Comparison of ENCODE assay signal across 11 mouse cellular contexts in genomic region chr1:134217028-134217481, GRCm38 (mm10). TPM values are rescaled to one million over a fixed set of nuclear protein-coding genes. Genes with fewer than 3 reads are reported as not detected.
A peak's percentile ranks its signal among the peaks of the same experiment; 100 is the strongest.
DNase-seq lines count a peak whose midpoint lies in the region; ATAC-seq and TF ChIP-seq lines count a peak whose summit lies in the region.
"Had no signal": no experiment of that assay in that cellular context is flagged by ENCODE, and none has a peak within 500 bp of the region (broad histone marks: within the 10 kb centered on the region; RNA-seq: fewer than 3 reads in every experiment).

No protein-coding gene starts in this region.

- no peak overlapping the region for H3K4me3 ChIP-seq in liver, adult 2 months (ENCODE audit: insufficient read depth, low read depth, low read length)
- H3K4me3 ChIP-seq in liver, embryonic 12.5 days, result no peak overlapping the region
- H3K4me3 ChIP-seq in intestine, embryonic 15.5 days (replicated peaks), result no peak overlapping the region
- H3K4me3 ChIP-seq in thymus, adult 2 months (ENCODE audit: control insufficient read depth, insufficient read depth, low read length), result no peak overlapping the region
- H3K4me3 ChIP-seq in hindbrain, embryonic 11.5 days (ENCODE audit: low read depth, low read length), result no peak overlapping the region
- H3K4me3 ChIP-seq: liver, embryonic 15.5 days had no signal

- H3K9ac ChIP-seq in liver, adult 2 months (ENCODE audit: low read depth, low read length), result peak overlapping the region; percentile 0; the same call in 1 of the 2 replicates
- no peak overlapping the region for H3K9ac ChIP-seq in liver, embryonic 12.5 days
- H3K9ac ChIP-seq in intestine, embryonic 15.5 days, result no peak overlapping the region
- no peak overlapping the region for H3K9ac ChIP-seq in hindbrain, embryonic 11.5 days (ENCODE audit: low read depth, low read length)
- H3K9ac ChIP-seq: liver, embryonic 15.5 days had no signal

- no peak overlapping the region; the same call in 1 of the 2 replicates for H3K27ac ChIP-seq in liver, adult 2 months (replicated peaks; ENCODE audit: insufficient read depth, low read depth, low read length)
- H3K27ac ChIP-seq in liver, embryonic 12.5 days, result no peak overlapping the region
- peak overlapping the region; percentile 71 for H3K27ac ChIP-seq in intestine, embryonic 15.5 days
- H3K27ac ChIP-seq in thymus, adult 2 months (ENCODE audit: control insufficient read depth, insufficient read depth, low read length), result no peak overlapping the region
- no peak overlapping the region for H3K27ac ChIP-seq in hindbrain, embryonic 11.5 days (ENCODE audit: low read depth, low read length)
- H3K27ac ChIP-seq: liver, embryonic 15.5 days had no signal

- H3K4me1 ChIP-seq in liver, adult 2 months (ENCODE audit: control insufficient read depth, insufficient read depth, low read length), result peaks cover 19% of the 10 kb centered on the region
- peaks cover 34% of the 10 kb centered on the region for H3K4me1 ChIP-seq in liver, embryonic 12.5 days
- H3K4me1 ChIP-seq in intestine, embryonic 15.5 days (replicated peaks), result peaks cover 18% of the 10 kb centered on the region
- no peaks in the 10 kb centered on the region for H3K4me1 ChIP-seq in thymus, adult 2 months (replicated peaks; ENCODE audit: control insufficient read depth, insufficient read depth, low read length)
- 0 out of 2 replicates have a peak, but pooled peaks cover 3% of the 10 kb centered on the region for H3K4me1 ChIP-seq in hindbrain, embryonic 11.5 days (replicated peaks; ENCODE audit: control insufficient read depth, insufficient read depth, low read length)

- H3K9me3 ChIP-seq in liver, embryonic 12.5 days (replicated peaks), result no peaks in the 10 kb centered on the region
- no peaks in the 10 kb centered on the region for H3K9me3 ChIP-seq in intestine, embryonic 15.5 days
- H3K9me3 ChIP-seq in hindbrain, embryonic 11.5 days (ENCODE audit: control insufficient read depth, low read length), result no peaks in the 10 kb centered on the region
- H3K9me3 ChIP-seq: liver, embryonic 15.5 days had no signal

- H3K79me2 ChIP-seq in liver, adult 2 months (ENCODE audit: control insufficient read depth, insufficient read depth, low read length), result no peaks in the 10 kb centered on the region

- no peak for TF ChIP-seq POLR2A in liver, adult 2 months (IDR thresholded peaks at IDR 0.05; ENCODE audit: extremely low read depth, insufficient read depth, low read length)
- no peak for TF ChIP-seq POLR2A in thymus, adult 2 months (IDR thresholded peaks at IDR 0.05; ENCODE audit: control insufficient read depth, extremely low read depth, insufficient read depth, low read length, poor library complexity)

- no peaks in the 10 kb centered on the region for H3K27me3 ChIP-seq in liver, adult 2 months (ENCODE audit: control insufficient read depth, insufficient read depth, low read length)
- peaks cover 42% of the 10 kb centered on the region for H3K27me3 ChIP-seq in liver, embryonic 12.5 days (replicated peaks)
- H3K27me3 ChIP-seq in intestine, embryonic 15.5 days (replicated peaks), result no peaks in the 10 kb centered on the region
- no peaks in the 10 kb centered on the region for H3K27me3 ChIP-seq in thymus, adult 2 months (ENCODE audit: control insufficient read depth, insufficient read depth, low read length)
- H3K27me3 ChIP-seq in hindbrain, embryonic 11.5 days (ENCODE audit: control insufficient read depth, insufficient read depth, low read length), result no peaks in the 10 kb centered on the region
- H3K27me3 ChIP-seq: liver, embryonic 15.5 days had no signal

- ATAC-seq in liver, embryonic 12.5 days, result no peak
- ATAC-seq in intestine, embryonic 15.5 days, result peak; percentile 83
- ATAC-seq in hindbrain, embryonic 11.5 days (ENCODE audit: low FRiP score), result no peak

- WGBS in liver, adult 2 months, result 19% methylated on average over 12 of the region's 12 CpGs
- 52% methylated on average over 12 of the region's 12 CpGs for WGBS in liver, embryonic 12.5 days (ENCODE audit: insufficient replicate concordance)
- WGBS in intestine, embryonic 15.5 days, result 36% methylated on average over 12 of the region's 12 CpGs
- WGBS in thymus, adult 2 months, result 79% methylated on average over 12 of the region's 12 CpGs
- 81% methylated on average over 12 of the region's 12 CpGs for WGBS in hindbrain, embryonic 11.5 days

- peak; percentile 62 for DNase-seq in liver, adult 2 months (ENCODE audit: extremely low read depth, low read depth, low spot score)
- peak; percentile 56 for DNase-seq in MN1 (ENCODE audit: low spot score)
- peak; percentile 52 to 61 for DNase-seq in kidney, postnatal 36 days
- no peak for DNase-seq in thymus, adult 2 months
- DNase-seq in hindbrain, embryonic 11.5 days (ENCODE audit: low spot score), result no peak
- DNase-seq in spleen, postnatal 36 days (ENCODE audit: low spot score in 2 of 2), result no peak
- DNase-seq: gastrocnemius, postnatal 10 days; heart, postnatal 36 days had no signal

- H3K4me2 ChIP-seq in liver, embryonic 12.5 days, result no peak overlapping the region
- peak overlapping the region; percentile 14 for H3K4me2 ChIP-seq in intestine, embryonic 15.5 days (replicated peaks)
- H3K4me2 ChIP-seq in hindbrain, embryonic 11.5 days (replicated peaks; ENCODE audit: low read depth, low read length), result no peak overlapping the region
- H3K4me2 ChIP-seq: liver, embryonic 15.5 days had no signal

- TF ChIP-seq CTCF in liver, adult 2 months (IDR thresholded peaks at IDR 0.05; ENCODE audit: low read depth, low read length), result no peak
- TF ChIP-seq CTCF in thymus, adult 2 months (IDR thresholded peaks at IDR 0.05; ENCODE audit: borderline replicate concordance, control insufficient read depth, extremely low read depth, insufficient read depth, low read length, poor library complexity), result no peak

- no peaks in the 10 kb centered on the region for H3K36me3 ChIP-seq in liver, adult 2 months (ENCODE audit: control insufficient read depth, insufficient read depth, low read length)
- H3K36me3 ChIP-seq in liver, embryonic 12.5 days, result no peaks in the 10 kb centered on the region
- H3K36me3 ChIP-seq in intestine, embryonic 15.5 days, result no peaks in the 10 kb centered on the region
- no peaks in the 10 kb centered on the region for H3K36me3 ChIP-seq in thymus, adult 2 months (ENCODE audit: control insufficient read depth, insufficient read depth, low read length)
- H3K36me3 ChIP-seq in hindbrain, embryonic 11.5 days (ENCODE audit: control insufficient read depth, insufficient read depth, low read length), result no peaks in the 10 kb centered on the region
- H3K36me3 ChIP-seq: liver, embryonic 15.5 days had no signal

RNA-seq across cellular contexts. Expression of gene Adora1, which starts 18.2 kb away (rescaled TPM):
- total RNA-seq in liver, adult 2 months (2014; rRNA removed), result 3.2 and 6.6 TPM in 2 replicates
- polyA plus RNA-seq in liver, adult 2 months (2012; rRNA removed), result 17.0 and 27.2 TPM in 2 replicates
- 0.06 and 0.16 TPM in 2 replicates for polyA plus RNA-seq in liver, embryonic 12.5 days (2016; fragmentation: Nextera tagmentation; extraction: Ambion mirVana)
- polyA plus RNA-seq in intestine, embryonic 15.5 days (2015; fragmentation: Nextera tagmentation; extraction: Ambion mirVana), result 4.0 and 8.3 TPM in 2 replicates
- polyA plus RNA-seq in thymus, adult 2 months (2012; rRNA removed), result 6.2 and 6.3 TPM in 2 replicates
- 0.24 and 0.25 TPM in 2 replicates for polyA plus RNA-seq in hindbrain, embryonic 11.5 days (2014; fragmentation: Nextera tagmentation; extraction: Ambion mirVana)

RNA-seq across cellular contexts. Expression of gene Mybph, which starts 23.8 kb away (rescaled TPM):
- not detected in 2 replicates for total RNA-seq in liver, adult 2 months (2014; rRNA removed)
- polyA plus RNA-seq in liver, adult 2 months (2012; rRNA removed), result not detected in 2 replicates
- 0.37 and 1.1 TPM in 2 replicates for polyA plus RNA-seq in liver, embryonic 12.5 days (2016; fragmentation: Nextera tagmentation; extraction: Ambion mirVana)
- polyA plus RNA-seq in intestine, embryonic 15.5 days (2015; fragmentation: Nextera tagmentation; extraction: Ambion mirVana), result 0.15 and 0.52 TPM in 2 replicates
- 0.33 and 0.35 TPM in 2 replicates for polyA plus RNA-seq in thymus, adult 2 months (2012; rRNA removed)
- polyA plus RNA-seq in hindbrain, embryonic 11.5 days (2014; fragmentation: Nextera tagmentation; extraction: Ambion mirVana), result 1.4 and 3.7 TPM in 2 replicates
- total RNA-seq: heart, postnatal 36 days had no signal

RNA-seq across cellular contexts. Expression of gene Chil1, which starts 35.1 kb away (rescaled TPM):
- 0.09 and 0.27 TPM in 2 replicates for total RNA-seq in liver, adult 2 months (2014; rRNA removed)
- polyA plus RNA-seq in liver, adult 2 months (2012; rRNA removed), result 0.30 and 0.34 TPM in 2 replicates
- 1.4 and 1.5 TPM in 2 replicates for polyA plus RNA-seq in liver, embryonic 12.5 days (2016; fragmentation: Nextera tagmentation; extraction: Ambion mirVana)
- polyA plus RNA-seq in intestine, embryonic 15.5 days (2015; fragmentation: Nextera tagmentation; extraction: Ambion mirVana), result 0.44 and 0.58 TPM in 2 replicates
- polyA plus RNA-seq in thymus, adult 2 months (2012; rRNA removed), result 9.0 and 9.5 TPM in 2 replicates
- 1.1 and 2.0 TPM in 2 replicates for polyA plus RNA-seq in hindbrain, embryonic 11.5 days (2014; fragmentation: Nextera tagmentation; extraction: Ambion mirVana)

Comparison
In these comparisons a context has a peak if more than half of its experiments do, and no peak if none do; other contexts are left out.
1. DNase-seq: peak in liver, adult 2 months (single experiment), MN1 (single experiment) and kidney, postnatal 36 days (2 of 2); none in thymus, adult 2 months (single experiment), hindbrain, embryonic 11.5 days (single experiment) and spleen, postnatal 36 days (0 of 2).